In the genomic region with DNA sequence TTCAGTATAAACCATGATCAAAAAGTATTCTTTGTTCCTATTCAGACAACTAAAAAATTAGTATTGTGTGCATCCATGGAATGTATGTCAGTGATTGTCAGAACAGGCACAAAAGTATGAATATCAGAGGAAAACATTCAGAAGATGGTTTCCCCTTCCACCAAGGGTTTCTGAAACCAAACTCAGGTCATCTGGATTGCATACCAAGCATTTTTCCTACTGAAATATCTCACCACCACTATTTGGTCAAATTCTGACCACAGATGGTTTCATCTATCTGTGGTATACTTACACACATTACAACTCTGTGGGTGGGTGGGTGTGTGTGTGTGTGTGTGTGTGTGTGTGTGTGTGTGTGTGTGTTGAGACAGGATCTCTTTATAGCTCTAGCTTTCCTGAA, we compare ENCODE assay signal across 34 mouse cellular contexts.
"Had no signal": no experiment of that assay in that cellular context is flagged by ENCODE, and none has a peak within 500 bp of the region (broad histone marks: within the 10 kb centered on the region; RNA-seq: fewer than 3 reads in every experiment).

No protein-coding gene starts in this region.

- DNase-seq: heart, postnatal 10 days; heart, postnatal 14 days; heart, postnatal 36 days; heart, postnatal 4 days; kidney, adult 11 months; kidney, adult 18-20 months; kidney, adult 2 months; kidney, adult 8-10 months; kidney, adult 9 months; kidney, postnatal 10 days; kidney, postnatal 14 days; kidney, postnatal 25 days; kidney, postnatal 36 days; kidney, postnatal 4 days; layer of hippocampus, postnatal 36 days had no signal

- H3K4me1 ChIP-seq: heart, embryonic 12.5 days; heart, embryonic 13.5 days; heart, embryonic 15.5 days; hindbrain, embryonic 10.5 days; hindbrain, embryonic 12.5 days; hindbrain, embryonic 13.5 days; hindbrain, embryonic 15.5 days; intestine, embryonic 15.5 days; kidney, embryonic 15.5 days had no signal

- H3K27me3 ChIP-seq: heart, embryonic 12.5 days; heart, embryonic 13.5 days; heart, embryonic 15.5 days; hindbrain, embryonic 12.5 days; hindbrain, embryonic 13.5 days; hindbrain, embryonic 15.5 days; intestine, embryonic 15.5 days; kidney, embryonic 15.5 days had no signal

- ATAC-seq: hindbrain, embryonic 16.5 days; hindbrain, postnatal 0 days; inflammation-experienced regulatory T-cells, adult 6 months; intestine, embryonic 15.5 days; intestine, embryonic 16.5 days; intestine, postnatal 0 days had no signal

- H3K27ac ChIP-seq: heart, embryonic 13.5 days; heart, embryonic 15.5 days; hindbrain, embryonic 10.5 days; hindbrain, embryonic 12.5 days; hindbrain, embryonic 13.5 days; hindbrain, embryonic 14.5 days; hindbrain, embryonic 15.5 days; hindbrain, postnatal 0 days; intestine, embryonic 15.5 days; kidney, embryonic 15.5 days; kidney, postnatal 0 days; layer of hippocampus, adult 2 months; left cerebral cortex, adult 2 months had no signal

- H3K4me3 ChIP-seq: heart, embryonic 12.5 days; heart, embryonic 13.5 days; heart, embryonic 15.5 days; hindbrain, embryonic 10.5 days; hindbrain, embryonic 12.5 days; hindbrain, embryonic 13.5 days; hindbrain, embryonic 15.5 days; intestine, embryonic 15.5 days; kidney, embryonic 15.5 days; layer of hippocampus, adult 2 months; left cerebral cortex, adult 2 months had no signal

- H3K9me3 ChIP-seq: intestine, embryonic 15.5 days; kidney, embryonic 15.5 days had no signal

- H3K9ac ChIP-seq: heart, embryonic 12.5 days; heart, embryonic 13.5 days; heart, embryonic 15.5 days; hindbrain, embryonic 12.5 days; hindbrain, embryonic 13.5 days; hindbrain, embryonic 14.5 days; hindbrain, embryonic 15.5 days; intestine, embryonic 15.5 days; kidney, embryonic 15.5 days had no signal

- H3K36me3 ChIP-seq: heart, embryonic 12.5 days; heart, embryonic 13.5 days; heart, embryonic 15.5 days; hindbrain, embryonic 10.5 days; hindbrain, embryonic 12.5 days; hindbrain, embryonic 13.5 days; intestine, embryonic 15.5 days; kidney, embryonic 15.5 days had no signal

- H3K4me2 ChIP-seq: heart, embryonic 11.5 days; heart, embryonic 12.5 days; heart, embryonic 13.5 days; heart, embryonic 15.5 days; hindbrain, embryonic 12.5 days; hindbrain, embryonic 13.5 days; hindbrain, embryonic 14.5 days; hindbrain, embryonic 15.5 days; intestine, embryonic 15.5 days; kidney, embryonic 15.5 days had no signal
